Mouse (Mus musculus) frontal cortex, adult 2 months (tissue): ENCODE measurements at regions not wholly inside any gene's neighbourhood (a gene's known extent, or its start where the extent isn't known, plus 50 kb on each side); places are given as distances from the start of the nearest gene placed in this dataset.

ENCODE experiments used
- DNase-seq, 2 experiments: peaks; one replicate each; pipeline ENCODE4 v3.0.0; 2022; ENCODE audit warnings: low spot score in 1 of 2; ENCODE audit errors: extremely low spot score in 1 of 2

DNA sequence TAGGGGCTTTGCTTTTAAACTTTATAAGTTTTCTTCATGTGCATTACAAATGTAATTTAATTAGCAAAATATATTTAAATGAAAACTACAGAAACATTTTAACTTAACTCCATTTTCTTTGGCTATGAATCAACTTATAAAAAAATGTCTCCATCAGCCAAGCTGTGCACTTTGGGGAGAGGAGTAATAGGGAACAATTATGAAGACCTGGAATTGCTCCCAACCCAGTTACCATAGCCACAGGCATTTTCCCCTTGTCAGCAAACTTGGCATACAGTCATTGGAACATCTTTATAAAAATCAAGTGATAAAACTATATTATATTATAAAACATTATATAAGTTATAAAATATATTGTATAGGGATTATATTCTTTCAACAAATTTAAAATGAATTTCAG lies 65.0 kb downstream of the Atxn7l3b start:
- peak in 1 of 2 experiments; percentile 3 for DNase-seq

GRCm38 (mm10) chr10:112863375-112863774 lies 65.4 kb downstream of the Atxn7l3b start:
- DNase-seq: no peak

DNA sequence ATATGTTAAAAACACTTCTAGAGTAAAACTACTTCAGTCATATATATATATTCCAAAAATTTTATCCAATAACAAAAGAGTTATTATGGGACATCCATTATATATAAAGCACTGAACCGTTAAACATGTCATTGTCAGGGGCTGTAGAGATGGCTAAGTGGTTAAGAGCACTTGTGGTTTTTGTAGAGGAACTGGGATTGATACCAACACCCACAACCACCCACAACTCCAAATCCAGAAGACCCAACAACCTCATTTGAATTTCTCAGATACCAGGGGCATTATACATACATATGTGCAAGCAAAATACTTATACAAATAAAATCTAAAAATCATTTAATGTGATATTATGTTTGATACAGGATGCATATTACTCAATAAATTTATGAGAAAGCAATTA lies 76.8 kb downstream of the Atxn7l3b start:
- no peak for DNase-seq

GRCm38 (mm10) chr10:112846225-112846624 lies 82.6 kb downstream of the Atxn7l3b start:
- DNase-seq: peak in 1 of 2 experiments; percentile 5

- DNase-seq: no peak
Measured at GRCm38 (mm10) chr10:112837400-112838035, 91.3 kb downstream of the Atxn7l3b start.

GRCm38 (mm10) chr10:112835970-112836369 lies 92.8 kb downstream of the Atxn7l3b start:
- no peak for DNase-seq

- no peak for DNase-seq
Measured at GRCm38 (mm10) chr10:112835508-112835907, 93.3 kb downstream of the Atxn7l3b start.

- DNase-seq: no peak
Measured at GRCm38 (mm10) chr10:112810181-112810580, 118.6 kb downstream of the Atxn7l3b start.

GRCm38 (mm10) chr10:112803557-112803956 lies 125.2 kb downstream of the Atxn7l3b start:
- DNase-seq: peak in 1 of 2 experiments; percentile 53

DNA sequence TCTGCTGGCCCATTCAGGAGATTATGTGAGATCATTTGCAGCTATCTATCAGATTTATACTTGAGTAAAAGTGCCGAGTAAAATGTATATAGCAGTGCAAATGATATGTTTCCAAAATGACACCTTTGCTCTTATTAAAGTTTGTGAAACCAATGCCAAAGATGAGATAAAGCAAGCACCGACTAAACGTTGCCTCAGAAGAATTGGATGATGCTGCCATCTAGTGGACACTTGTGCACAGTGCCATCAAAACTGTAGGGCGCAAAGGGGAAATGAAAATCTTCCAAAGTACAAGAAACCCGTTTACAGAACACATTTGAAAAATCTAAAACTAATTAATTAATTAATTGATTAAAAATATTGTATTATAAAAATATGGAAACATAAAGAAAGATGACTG lies 127.2 kb downstream of the Atxn7l3b start:
- DNase-seq: peak in 1 of 2 experiments; percentile 81

GRCm38 (mm10) chr10:112798603-112799002 lies 130.2 kb downstream of the Atxn7l3b start:
- DNase-seq: no peak

DNA sequence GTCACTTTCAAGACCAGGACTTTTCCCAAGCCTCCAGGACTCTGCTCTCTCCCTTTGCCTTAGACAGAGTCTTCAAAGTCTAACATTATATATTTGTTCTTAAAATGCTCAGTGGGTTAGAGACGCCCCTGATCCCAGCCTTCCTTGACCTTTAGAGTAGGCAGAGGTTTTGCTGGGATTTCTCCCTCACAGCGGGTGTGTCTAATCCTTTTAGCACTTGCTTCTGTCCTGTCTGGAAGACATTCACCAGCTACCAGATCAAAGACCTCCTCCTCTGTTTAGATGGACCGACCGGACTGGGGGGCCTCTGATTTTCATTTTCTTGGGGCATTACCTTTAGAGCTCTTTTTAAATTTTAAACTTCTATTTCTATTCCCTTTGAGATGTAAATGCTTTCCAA lies 130.7 kb downstream of the Atxn7l3b start:
- DNase-seq: no peak

DNA sequence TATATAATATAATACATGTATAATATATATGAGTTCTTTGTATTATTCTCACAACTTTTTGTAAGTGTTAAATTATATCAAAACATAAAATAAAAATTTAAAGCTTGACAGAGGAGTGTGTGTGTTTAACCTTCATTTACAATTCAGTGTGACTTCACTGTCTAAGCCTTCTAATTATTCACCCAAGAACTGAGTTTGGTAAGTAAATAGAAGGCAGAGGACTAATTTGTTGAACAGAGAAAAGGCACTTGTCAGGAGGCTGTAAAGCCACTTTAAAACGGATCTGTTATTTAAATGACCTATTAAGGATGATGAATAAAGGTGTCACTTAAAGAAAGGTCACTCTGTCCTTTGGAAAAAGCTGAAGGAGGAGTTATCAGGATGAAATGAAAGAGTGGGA lies 132.9 kb downstream of the Atxn7l3b start:
- no peak for DNase-seq

DNA sequence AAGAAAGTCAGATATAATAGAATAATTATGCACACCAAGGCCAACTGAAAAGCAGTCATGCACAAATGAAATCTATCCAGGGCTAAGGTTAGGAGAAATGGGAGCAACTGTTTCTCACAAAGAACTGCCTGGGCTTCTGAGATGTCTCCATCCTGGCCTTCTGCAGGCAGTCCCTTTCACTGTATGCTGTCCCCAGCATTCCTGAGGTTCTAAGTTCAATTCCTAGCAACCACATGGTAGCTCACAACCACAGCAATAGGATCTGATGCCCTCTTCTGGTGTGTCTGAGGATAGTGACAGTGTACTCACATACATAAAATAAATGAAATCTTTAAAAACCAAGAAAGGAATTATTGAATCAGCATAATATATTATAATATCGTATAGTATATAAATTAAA lies 133.3 kb downstream of the Atxn7l3b start:
- DNase-seq: no peak

- no peak for DNase-seq
Measured at GRCm38 (mm10) chr10:112788236-112788635, 140.6 kb downstream of the Atxn7l3b start.

GRCm38 (mm10) chr10:112774262-112774661 lies 154.5 kb downstream of the Atxn7l3b start:
- no peak for DNase-seq

- peak in 1 of 2 experiments; percentile 77 for DNase-seq
Measured at GRCm38 (mm10) chr10:112746683-112747082, 182.1 kb downstream of the Atxn7l3b start.

- DNase-seq: no peak
Measured at GRCm38 (mm10) chr10:112743527-112743926, 185.3 kb downstream of the Atxn7l3b start.

- no peak for DNase-seq
Measured at GRCm38 (mm10) chr10:112742123-112742522, 186.7 kb downstream of the Atxn7l3b start.
